Mouse (Mus musculus) heart, embryonic 16.5 days (tissue): Measurements from ENCODE around the gene Olfr167. TPM values are rescaled to one million over a fixed set of nuclear protein-coding genes. Genes with fewer than 3 reads are reported as not detected.
"Not testable (repeated sequence)": the region's sequence is repeated elsewhere in the genome, so short reads cannot be mapped to it uniquely, and the experiment has no call there.

ENCODE experiments used
- ATAC-seq: fragments of 200-750 bp; cut with Nextera tagmentation; replicated peaks from 2 replicates; pipeline ENCODE4 v1.8.0; 2017; ENCODE audit warnings: moderate number of reproducible peaks; ENCODE audit not compliant: insufficient read depth, low FRiP score; ENCODE audit errors: extremely low read depth
- H3K27ac ChIP-seq: fragments of 300-500 bp; sonication (generic); 2 replicates; pipeline ENCODE4 v1.5.1; 2014; ENCODE audit warnings: mild to moderate bottlenecking, low read length, control low read depth, moderate library complexity
- H3K27me3 ChIP-seq: fragments of 300-500 bp; sonication (generic); 2 replicates; pipeline ENCODE4 v1.6.1; 2014; ENCODE audit warnings: low read length, mixed read lengths; ENCODE audit not compliant: control insufficient read depth, insufficient read depth
- H3K36me3 ChIP-seq: fragments of 300-500 bp; sonication (generic); 2 replicates; pipeline ENCODE4 v1.6.1; 2014; ENCODE audit not compliant: control insufficient read depth, insufficient read depth
- H3K4me1 ChIP-seq: fragments of 300-500 bp; sonication (generic); 2 replicates; pipeline ENCODE4 v1.6.1; 2014; ENCODE audit warnings: low read length, mixed read lengths; ENCODE audit not compliant: control insufficient read depth, insufficient read depth
- H3K4me2 ChIP-seq: fragments of 300-500 bp; sonication (generic); 2 replicates; pipeline ENCODE4 v1.6.1; 2014; ENCODE audit warnings: low read depth, mild to moderate bottlenecking, control low read depth, low read length
- H3K4me3 ChIP-seq: fragments of 300-500 bp; sonication (generic); 2 replicates; pipeline ENCODE4 v1.5.1; 2014; ENCODE audit warnings: mild to moderate bottlenecking, control low read depth, low read length
- H3K9ac ChIP-seq: fragments of 300-500 bp; sonication (generic); 2 replicates; pipeline ENCODE4 v1.6.1; 2014; ENCODE audit warnings: low read length, control low read depth
- H3K9me3 ChIP-seq: fragments of 300-500 bp; sonication (generic); replicated peaks from 2 replicates; pipeline ENCODE4 v1.6.1; 2016; ENCODE audit warnings: low read length; ENCODE audit not compliant: control insufficient read depth
- WGBS: fragments of 180-500 bp; shearing (Covaris S2); extraction: QIAGEN DNeasy Blood & Tissue Kit; methylation state at CpG from one replicate; pipeline ENCODE4 v1.1.7; 2014; 5-methylcytosine and 5-hydroxymethylcytosine counted together
- polyA plus RNA-seq: library from polyadenylated mRNA; unstranded; fragments of >200 nt; fragmentation: Nextera tagmentation; extraction: Ambion mirVana; gene quantifications from 2 replicates; pipeline ENCODE4 v1.2.1, GENCODE M21; 2015

Gene Olfr167
- not detected in 2 replicates for polyA plus RNA-seq

DNA sequence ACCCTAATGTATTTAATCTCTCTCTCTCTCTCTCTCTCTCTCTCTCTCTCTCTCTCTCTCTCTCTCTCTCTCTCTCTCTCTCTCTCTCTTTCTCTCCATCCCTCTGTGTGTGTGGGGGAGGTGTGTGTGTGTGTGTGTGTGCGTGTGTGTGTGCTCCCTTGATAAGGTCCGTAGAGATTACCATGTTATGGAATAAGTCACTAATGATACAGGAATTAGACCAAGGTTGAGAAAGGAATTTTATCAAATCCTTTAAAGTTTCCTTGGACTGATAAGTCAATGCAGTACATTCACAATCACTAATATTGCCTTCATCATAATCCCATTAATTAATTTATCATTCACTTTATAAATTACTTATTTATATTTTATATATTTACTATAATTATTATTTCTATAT lies at the start of gene Olfr167:
Gene Olfr167 (minus strand): TSS at position 101 of the 400 bp plus-strand sequence.
- Histone ChIP-seq H3K27ac (no peak within 1 kb of the TSS), H3K4me3 (no peak within 1 kb of the TSS), H3K9ac (no peak within 1 kb of the TSS), H3K4me1 (no peaks in the 10 kb centered on the region), H3K27me3 (no peaks in the 10 kb centered on the region), H3K4me2 (no peak within 1 kb of the TSS), H3K36me3 (no peaks in the 10 kb centered on the region), H3K9me3 (no peaks in the 10 kb centered on the region)
- 59% methylated on average over 2 of the region's 2 CpGs for WGBS
- ATAC-seq, result no peak

DNA sequence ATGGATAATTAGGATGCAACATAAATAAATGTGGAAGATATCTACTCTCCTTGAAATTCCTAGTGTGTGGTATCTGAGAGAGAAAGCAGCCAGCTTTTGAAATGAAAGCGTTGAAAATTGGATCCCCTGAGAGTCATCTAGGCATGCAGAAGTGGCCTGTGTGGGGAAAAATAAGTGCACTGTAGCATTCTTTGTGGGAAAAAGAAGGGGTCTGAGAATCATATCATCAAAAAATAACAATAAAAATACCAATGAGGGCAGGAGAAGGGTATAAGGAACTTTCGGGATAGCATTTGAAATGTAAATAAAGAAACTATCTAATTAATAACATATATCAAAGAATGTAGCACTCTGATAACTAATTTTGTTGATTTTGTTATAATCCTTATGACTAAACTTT lies 49.6 kb upstream of the Olfr167 start, which contains the start of gene Olfr169:
Gene Olfr169 (minus strand): TSS at position 101 of the 400 bp plus-strand sequence.
- not testable (repeated sequence) for H3K4me1 ChIP-seq, H3K4me3 ChIP-seq, H3K36me3 ChIP-seq, H3K27ac ChIP-seq, H3K4me2 ChIP-seq, ATAC-seq, H3K27me3 ChIP-seq, H3K9ac ChIP-seq, H3K9me3 ChIP-seq
- WGBS, result 88% methylated on average over 2 of the region's 2 CpGs

DNA sequence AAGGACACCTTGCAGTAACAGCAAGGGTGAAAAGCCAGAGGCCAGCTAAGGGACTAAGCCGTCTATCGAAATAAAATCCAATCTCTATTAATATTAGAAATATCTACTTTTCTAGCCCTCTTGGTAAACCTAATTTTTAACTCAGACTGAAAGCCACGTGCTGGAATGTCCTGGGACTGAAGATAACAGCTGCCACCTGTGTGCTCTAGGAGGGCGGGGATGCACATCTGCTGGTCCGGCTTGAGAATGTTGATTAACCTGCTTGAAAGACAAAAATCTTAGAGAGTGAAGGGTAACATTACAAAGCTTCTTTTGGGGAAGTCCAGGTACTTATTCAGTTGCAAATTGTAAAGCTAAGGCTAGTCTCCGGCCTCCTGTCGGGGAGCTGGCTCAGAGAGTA lies 31.4 kb upstream of the Olfr167 start:
- not testable (repeated sequence) for H3K9ac ChIP-seq, H3K27ac ChIP-seq
- WGBS, result 81% methylated on average over 7 of the region's 7 CpGs

DNA sequence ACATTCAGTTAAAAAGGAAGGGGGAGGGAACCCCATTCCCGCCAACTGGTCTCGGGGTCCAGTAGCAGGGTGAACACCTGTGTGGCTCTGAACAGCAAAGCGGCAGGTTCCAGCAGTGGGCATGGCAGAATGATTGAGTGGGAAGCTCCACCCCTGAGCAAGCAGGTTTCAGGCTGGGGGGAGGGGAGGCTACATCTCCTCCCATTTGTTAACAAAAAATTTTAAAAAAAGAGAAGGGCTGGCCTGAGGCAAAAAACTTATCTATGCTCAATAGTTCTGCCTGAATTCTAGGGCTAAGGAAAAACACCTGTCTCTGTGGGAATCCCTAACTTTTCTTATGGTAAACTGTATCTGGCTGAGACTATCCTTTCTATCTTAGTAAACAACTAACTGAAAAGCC lies 30.2 kb upstream of the Olfr167 start:
- not testable (repeated sequence) for H3K27me3 ChIP-seq, H3K36me3 ChIP-seq, H3K9ac ChIP-seq, H3K4me1 ChIP-seq, H3K4me3 ChIP-seq, ATAC-seq, H3K27ac ChIP-seq, H3K4me2 ChIP-seq, H3K9me3 ChIP-seq
- 77% methylated on average over 3 of the region's 3 CpGs for WGBS

More for the DNA sequence above, 31.4 kb upstream of the Olfr167 start:
- not testable (repeated sequence) for ATAC-seq, H3K4me1 ChIP-seq, H3K27me3 ChIP-seq, H3K4me3 ChIP-seq, H3K36me3 ChIP-seq, H3K4me2 ChIP-seq, H3K9me3 ChIP-seq

DNA sequence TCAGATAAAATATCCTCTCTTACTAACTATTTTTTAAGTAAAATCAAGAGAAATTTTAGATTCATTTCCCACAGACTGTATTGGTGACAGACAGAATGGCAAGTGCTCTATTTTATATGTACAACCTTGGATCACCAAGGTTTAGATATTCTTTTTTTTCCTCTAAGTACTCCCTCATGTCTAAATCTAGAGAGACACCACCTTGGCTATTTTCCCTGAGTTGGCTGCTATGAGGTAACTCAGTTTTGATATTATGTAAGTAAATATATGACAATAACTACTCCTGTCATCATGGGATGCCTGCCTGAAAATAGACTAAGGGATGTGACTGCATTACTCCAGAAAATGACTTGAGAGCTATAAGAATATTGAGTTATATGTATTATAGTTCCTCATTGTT lies 13.4 kb upstream of the Olfr167 start, which contains the start of gene Olfr168:
Gene Olfr168 (minus strand): TSS at position 101 of the 400 bp plus-strand sequence.
- ATAC-seq, result no peak
- Histone ChIP-seq H3K27ac (no peak within 1 kb of the TSS), H3K9me3 (no peaks in the 10 kb centered on the region), H3K27me3 (no peaks in the 10 kb centered on the region), H3K4me3 (no peak within 1 kb of the TSS), H3K9ac (no peak within 1 kb of the TSS), H3K4me2 (no peak within 1 kb of the TSS), H3K36me3 (no peaks in the 10 kb centered on the region), H3K4me1 (no peaks in the 10 kb centered on the region)

DNA sequence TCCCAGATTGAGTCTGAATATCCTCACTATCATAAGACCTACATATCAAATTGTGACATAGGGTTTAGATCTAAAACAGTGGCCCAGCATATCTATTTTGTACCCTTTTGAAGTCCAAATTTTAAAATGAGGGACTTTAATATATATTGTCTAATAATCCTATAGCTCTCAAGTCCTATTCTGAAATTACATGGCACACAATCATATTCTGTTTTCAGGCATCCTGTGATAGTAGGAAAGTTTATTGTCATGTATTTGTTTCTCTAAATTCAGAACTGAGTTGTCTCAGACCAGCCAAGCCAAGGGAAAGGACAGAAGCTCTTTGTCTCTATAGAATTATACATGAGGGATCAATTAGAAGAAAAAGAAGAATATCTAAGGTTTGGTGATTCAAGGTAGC lies 38.7 kb downstream of the Olfr167 start, which contains the start of gene Olfr166:
Gene Olfr166 (plus strand): TSS at position 301 of the 400 bp plus-strand sequence.
- Histone ChIP-seq H3K27me3 (no peaks in the 10 kb centered on the region), H3K4me1 (no peaks in the 10 kb centered on the region), H3K9ac (no peak within 1 kb of the TSS), H3K36me3 (no peaks in the 10 kb centered on the region), H3K27ac (no peak within 1 kb of the TSS), H3K4me2 (no peak within 1 kb of the TSS), H3K4me3 (no peak within 1 kb of the TSS), H3K9me3 (no peaks in the 10 kb centered on the region)
- no peak for ATAC-seq

DNA sequence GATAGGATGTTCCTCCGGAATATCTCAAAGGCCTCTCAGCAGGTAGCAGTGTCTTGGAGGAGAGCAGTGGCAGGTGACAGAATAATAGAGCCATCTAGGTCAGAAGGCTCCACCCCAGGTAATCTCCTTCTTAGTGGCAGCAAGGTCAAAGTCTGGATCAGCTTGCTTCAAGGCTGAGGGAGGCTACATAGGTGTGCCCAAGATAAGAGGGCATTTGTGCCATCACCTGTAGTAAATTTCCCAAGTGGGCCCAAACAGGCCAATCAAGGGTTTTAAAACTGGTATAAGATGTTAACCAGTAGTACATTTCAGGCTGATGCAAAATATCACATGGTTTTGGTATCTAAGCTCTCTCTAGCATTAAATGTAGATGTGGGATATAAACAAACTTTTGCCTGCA lies 57.7 kb downstream of the Olfr167 start:
- Histone ChIP-seq H3K4me2 (no peak overlapping the region), H3K9ac (no peak overlapping the region), H3K36me3 (no peaks in the 10 kb centered on the region), H3K4me3 (no peak overlapping the region), H3K4me1 (no peaks in the 10 kb centered on the region), H3K9me3 (no peaks in the 10 kb centered on the region), H3K27me3 (no peaks in the 10 kb centered on the region), H3K27ac (no peak overlapping the region)
- WGBS, result 79% methylated on average over 1 of the region's 1 CpGs
- no peak for ATAC-seq

Other genes starting within 250 kb of the Olfr167 start
- gene Olfr164, start 208.2 kb downstream of the Olfr167 start, polyA plus RNA-seq, result not detected in 2 replicates
- not detected in 2 replicates for gene Olfr165, start 99.1 kb downstream of the Olfr167 start, polyA plus RNA-seq
- not detected in 2 replicates for gene Olfr166, start 38.6 kb downstream of the Olfr167 start, polyA plus RNA-seq
- gene Olfr168, start 13.3 kb upstream of the Olfr167 start, polyA plus RNA-seq, result not detected in 2 replicates
- not detected in 2 replicates for gene Olfr169, start 49.5 kb upstream of the Olfr167 start, polyA plus RNA-seq
- not detected in 2 replicates for gene Olfr170, start 89.6 kb upstream of the Olfr167 start, polyA plus RNA-seq
- not detected in 2 replicates for gene Olfr171, start 107.7 kb upstream of the Olfr167 start, polyA plus RNA-seq
- 0.64 and 3.1 TPM in 2 replicates for gene Lamp3, start 184.1 kb upstream of the Olfr167 start, polyA plus RNA-seq
- gene B3gnt5, start 237.9 kb upstream of the Olfr167 start, polyA plus RNA-seq, result 5.7 and 6.4 TPM in 2 replicates